ENCODE assay signal across 21 mouse cellular contexts in genomic region chr5:131287091-131287490, GRCm38 (mm10). TPM values are rescaled to one million over a fixed set of nuclear protein-coding genes. Genes with fewer than 3 reads are reported as not detected.
DNase-seq lines count a peak whose midpoint lies in the region; ATAC-seq lines count a peak whose summit lies in the region.
"Had no signal": no experiment of that assay in that cellular context is flagged by ENCODE, and none has a peak within 500 bp of the region (broad histone marks: within the 10 kb centered on the region; RNA-seq: fewer than 3 reads in every experiment).

No protein-coding gene starts in this region.

- ATAC-seq in cerebellum, adult (ENCODE audit: insufficient number of reproducible peaks, low FRiP score, low TSS enrichment): no peak
- ATAC-seq: forebrain, embryonic 16.5 days; inflammation-experienced regulatory T-cells, adult 6 months had no signal

- peak; percentile 37 for DNase-seq in adrenal gland, adult 2 months
- no peak for DNase-seq in adrenal gland, adult 18-20 months (ENCODE audit: low spot score in 2 of 2)
- DNase-seq in cerebellum, adult 18-20 months: peak; percentile 28 to 29
- DNase-seq in gastrocnemius, postnatal 14 days: peak; percentile 28
- no peak for DNase-seq in gastrocnemius, postnatal 36 days
- no peak for DNase-seq in urinary bladder, postnatal 14 days (ENCODE audit: low spot score)
- DNase-seq: heart, postnatal 10 days; kidney, adult 11 months; kidney, postnatal 25 days; liver; lung, adult 2 months; lung, postnatal 14 days; midbrain, embryonic 14.5 days; retina, postnatal 1 day; right cerebral cortex, postnatal 14 days had no signal

- intact Hi-C loops in gastrocnemius, postnatal 14 days (cut with DNase I; ENCODE audit: low total_unique reads): no loop called here
- intact Hi-C loops in gastrocnemius, postnatal 36 days (cut with DNase I): no loop called here

RNA-seq across cellular contexts. Expression of gene Galnt17, which starts 21.2 kb away (rescaled TPM):
- total RNA-seq in adrenal gland, adult 2 months (2021): 1 to 10 TPM; 2.5 to 6.4 TPM
- polyA plus RNA-seq in adrenal gland, adult 2 months (2012; rRNA removed): 2.9 and 3.0 TPM in 2 replicates
- 1 to 10 TPM; 3.4 to 4.9 TPM for total RNA-seq in adrenal gland, adult 18-20 months (2021)
- 10 to 100 TPM in 1 of 2 experiments, 1 to 10 TPM in 1; 9.1 to 11.1 TPM for total RNA-seq in gastrocnemius, postnatal 14 days (2021)
- 1 to 10 TPM; 4.8 to 5.3 TPM for total RNA-seq in gastrocnemius, postnatal 36 days (2021)
- total RNA-seq: CH12.LX; monocyte, adult 5-6 weeks had no signal
- polyA plus RNA-seq: erythroblast, embryonic 14.5 days; inflammation-experienced regulatory T-cells, adult 6 months had no signal

Comparison
In these comparisons a context has a peak if more than half of its experiments do, and no peak if none do; other contexts are left out.
1. DNase-seq: peak in adrenal gland, adult 2 months (single experiment), cerebellum, adult 18-20 months (2 of 2) and gastrocnemius, postnatal 14 days (single experiment); none in adrenal gland, adult 18-20 months (0 of 2), gastrocnemius, postnatal 36 days (0 of 2) and urinary bladder, postnatal 14 days (single experiment).